In genomic region chr1:52301266-52301665, GRCm38 (mm10) we compare ENCODE assay signal across 8 mouse cellular contexts.
DNase-seq lines count a peak whose midpoint lies in the region; ATAC-seq and TF ChIP-seq lines count a peak whose summit lies in the region.

No protein-coding gene starts in this region.

- H3K36me3 ChIP-seq in heart, adult 2 months (ENCODE audit: control insufficient read depth, insufficient read depth, low read length): no peaks in the 10 kb centered on the region
- no peaks in the 10 kb centered on the region for H3K36me3 ChIP-seq in spleen, adult 2 months (ENCODE audit: control insufficient read depth, insufficient read depth, low read length)

- 55% methylated on average over 2 of the region's 2 CpGs for WGBS in heart, adult 2 months
- WGBS in spleen, adult 2 months: 68% methylated on average over 2 of the region's 2 CpGs

- no peaks in the 10 kb centered on the region for H3K79me2 ChIP-seq in heart, adult 2 months (replicated peaks; ENCODE audit: control insufficient read depth, insufficient read depth, low read length)

- H3K4me1 ChIP-seq in heart, adult 2 months (ENCODE audit: control insufficient read depth, insufficient read depth, low read length): no peaks in the 10 kb centered on the region; the same call in 1 of the 2 replicates
- H3K4me1 ChIP-seq in spleen, adult 2 months (ENCODE audit: control insufficient read depth, insufficient read depth, insufficient read length): no peaks in the 10 kb centered on the region; the same call in 1 of the 2 replicates

- DNase-seq in heart, adult 2 months: peak in 1 of 2 experiments; percentile 23
- DNase-seq in heart, adult 9 months (ENCODE audit: low spot score in 2 of 2): no peak
- peak in 1 of 2 experiments; percentile 31 for DNase-seq in spleen, adult 2 months (ENCODE audit: low read depth in 1 of 2, low spot score in 2 of 2)
- DNase-seq in spleen, adult 12 weeks (ENCODE audit: low spot score): no peak
- peak; percentile 34 for DNase-seq in brain, embryonic 14.5 days (ENCODE audit: low read depth)
- DNase-seq in Muller cell, postnatal 12 days (ENCODE audit: inconsistent ontology term): no peak
- DNase-seq in gastrocnemius, adult 18-20 months (ENCODE audit: low spot score): no peak

- no peaks in the 10 kb centered on the region for H3K27me3 ChIP-seq in heart, adult 2 months (ENCODE audit: control insufficient read depth, insufficient read depth, low read length)
- H3K27me3 ChIP-seq in spleen, adult 2 months (ENCODE audit: control insufficient read depth, insufficient read depth, low read length): no peaks in the 10 kb centered on the region

- H3K4me3 ChIP-seq in heart, adult 2 months: no peak overlapping the region
- no peak overlapping the region for H3K4me3 ChIP-seq in spleen, adult 2 months (ENCODE audit: extremely low read depth, insufficient read depth, insufficient read length)

- no peak overlapping the region for H3K9ac ChIP-seq in heart, adult 2 months (ENCODE audit: low read depth, low read length)

- peak; percentile 73 for ATAC-seq in megakaryocyte progenitor cell, adult 5-6 weeks (replicated peaks; ENCODE audit: poor library complexity)

- peak; percentile 84 for TF ChIP-seq CTCF in heart, adult 2 months (IDR thresholded peaks at IDR 0.05)
- peak; percentile 29; the same call in 1 of the 2 replicates for TF ChIP-seq CTCF in spleen, adult 2 months (IDR thresholded peaks at IDR 0.05; ENCODE audit: extremely low read depth, insufficient read depth, insufficient read length, insufficient replicate concordance)
- peak; percentile 56; the same call in 1 of the 2 replicates for TF ChIP-seq CTCF in brain, embryonic 14.5 days (IDR thresholded peaks at IDR 0.05; ENCODE audit: borderline replicate concordance, extremely low read depth, insufficient read depth, insufficient read length)

- intact Hi-C loops in heart, adult 2 months (cut with DNase I): loop anchor here (2.0 to 5.0 kb wide), 3 partner anchors 134 to 448 kb away; partner anchors contain the start of gene Nemp2

- no peak overlapping the region for H3K27ac ChIP-seq in heart, adult 2 months
- no peak overlapping the region for H3K27ac ChIP-seq in spleen, adult 2 months (ENCODE audit: insufficient read depth, low read length)

- no peak for TF ChIP-seq POLR2A in heart, adult 2 months (IDR thresholded peaks at IDR 0.05; ENCODE audit: insufficient read depth, low read depth, low read length)
- TF ChIP-seq POLR2A in spleen, adult 2 months (IDR thresholded peaks at IDR 0.05; ENCODE audit: low read depth, low read length): no peak
- TF ChIP-seq POLR2A in brain, embryonic 14.5 days (IDR thresholded peaks at IDR 0.05; ENCODE audit: borderline replicate concordance, extremely low read depth, insufficient read depth, insufficient read length, poor library complexity, severe bottlenecking): no peak

- no peak for TF ChIP-seq EP300 in heart, adult 2 months (IDR thresholded peaks at IDR 0.05; ENCODE audit: insufficient read depth, low read depth, low read length)

Comparison
In these comparisons a context has a peak if more than half of its experiments do, and no peak if none do; other contexts are left out.
1. CTCF ChIP-seq: peak in every context shown above with its lines; median percentile 84 in heart, adult 2 months; 56 in brain, embryonic 14.5 days; 29 in spleen, adult 2 months.